Mouse (Mus musculus) lung, postnatal 36 days (tissue): ENCODE data around the gene Aars.
A peak's percentile ranks its signal among the peaks of the same experiment; 100 is the strongest.
"Not testable (repeated sequence)": the region's sequence is repeated elsewhere in the genome, so short reads cannot be mapped to it uniquely, and the experiment has no call there.

Experiments used
- DNase-seq: peaks from one replicate; pipeline ENCODE4 v3.0.0; 2022; ENCODE audit warnings: mixed read lengths

The Aars gene

GRCm38 (mm10) chr8:111032916-111033315, at the start of gene Aars:
Aars (plus strand) TSS chr8:111033144.
- no peak for DNase-seq

GRCm38 (mm10) chr8:110987805-110988744, 44.9 kb upstream of the Aars start:
- DNase-seq = no peak

- no peak for DNase-seq
Measured at GRCm38 (mm10) chr8:110990017-110990416, 42.9 kb upstream of the Aars start.

- no peak for DNase-seq
Measured at GRCm38 (mm10) chr8:110996641-110997430, 36.1 kb upstream of the Aars start.

- DNase-seq = peak; percentile 93
Measured at GRCm38 (mm10) chr8:110997547-110998531, 35.1 kb upstream of the Aars start, which contains the start of gene Ddx19a. Ddx19a (minus strand) TSS chr8:110997800.

GRCm38 (mm10) chr8:111010230-111010991, 22.5 kb upstream of the Aars start:
- peak; percentile 28 for DNase-seq

GRCm38 (mm10) chr8:111026609-111027008, 6.3 kb upstream of the Aars start:
- DNase-seq = not testable (repeated sequence)

GRCm38 (mm10) chr8:111027391-111027937, 5.5 kb upstream of the Aars start:
- peak; percentile 94 for DNase-seq

GRCm38 (mm10) chr8:111029589-111029988, 3.4 kb upstream of the Aars start:
- DNase-seq = no peak

GRCm38 (mm10) chr8:111030045-111030444, 2.9 kb upstream of the Aars start:
- no peak for DNase-seq

- DNase-seq = no peak
Measured at GRCm38 (mm10) chr8:111031572-111031971, 1.4 kb upstream of the Aars start, which contains the start of gene Ddx19b. Ddx19b (minus strand) TSS chr8:111031751.

GRCm38 (mm10) chr8:111033482-111034215, 705 bp downstream of the Aars start:
- peak; percentile 100 for DNase-seq

- peak; percentile 36 for DNase-seq
Measured at GRCm38 (mm10) chr8:111034276-111034675, 1.3 kb downstream of the Aars start.

GRCm38 (mm10) chr8:111036591-111036990, 3.6 kb downstream of the Aars start:
- DNase-seq = no peak

- DNase-seq = no peak
Measured at GRCm38 (mm10) chr8:111042546-111042945, 9.6 kb downstream of the Aars start.

- peak; percentile 7 for DNase-seq
Measured at GRCm38 (mm10) chr8:111044003-111044734, 11.2 kb downstream of the Aars start.

GRCm38 (mm10) chr8:111048694-111049093, 15.8 kb downstream of the Aars start:
- DNase-seq = peak; percentile 39

- DNase-seq = no peak
Measured at GRCm38 (mm10) chr8:111049106-111049505, 16.2 kb downstream of the Aars start.

- DNase-seq = no peak
Measured at GRCm38 (mm10) chr8:111053827-111054518, 21.0 kb downstream of the Aars start.
